Mouse (Mus musculus) embryonic fibroblast, embryonic 13.5 days (primary cell): ENCODE data around the gene Olfr1494.

ENCODE experiments used
- CTCF ChIP-seq: IDR thresholded peaks from 2 replicates; pipeline ENCODE4 v1.5.1; 2011; ENCODE audit warnings: mild to moderate bottlenecking, control low read depth, low read length, moderate library complexity, borderline replicate concordance; ENCODE audit not compliant: insufficient read depth
- POLR2A ChIP-seq: IDR thresholded peaks from 2 replicates; pipeline ENCODE4 v1.6.1; 2011; ENCODE audit warnings: low read depth, mild to moderate bottlenecking, control low read depth, low read length, moderate library complexity

GRCm38 (mm10) chr19:13764306-13764705, 24.8 kb downstream of the Olfr1494 start, which contains the start of gene Olfr1495:
- no peak for TF ChIP-seq CTCF
- TF ChIP-seq POLR2A, result no peak
